Comparison of ENCODE assay signal across 14 mouse cellular contexts in the genomic region with DNA sequence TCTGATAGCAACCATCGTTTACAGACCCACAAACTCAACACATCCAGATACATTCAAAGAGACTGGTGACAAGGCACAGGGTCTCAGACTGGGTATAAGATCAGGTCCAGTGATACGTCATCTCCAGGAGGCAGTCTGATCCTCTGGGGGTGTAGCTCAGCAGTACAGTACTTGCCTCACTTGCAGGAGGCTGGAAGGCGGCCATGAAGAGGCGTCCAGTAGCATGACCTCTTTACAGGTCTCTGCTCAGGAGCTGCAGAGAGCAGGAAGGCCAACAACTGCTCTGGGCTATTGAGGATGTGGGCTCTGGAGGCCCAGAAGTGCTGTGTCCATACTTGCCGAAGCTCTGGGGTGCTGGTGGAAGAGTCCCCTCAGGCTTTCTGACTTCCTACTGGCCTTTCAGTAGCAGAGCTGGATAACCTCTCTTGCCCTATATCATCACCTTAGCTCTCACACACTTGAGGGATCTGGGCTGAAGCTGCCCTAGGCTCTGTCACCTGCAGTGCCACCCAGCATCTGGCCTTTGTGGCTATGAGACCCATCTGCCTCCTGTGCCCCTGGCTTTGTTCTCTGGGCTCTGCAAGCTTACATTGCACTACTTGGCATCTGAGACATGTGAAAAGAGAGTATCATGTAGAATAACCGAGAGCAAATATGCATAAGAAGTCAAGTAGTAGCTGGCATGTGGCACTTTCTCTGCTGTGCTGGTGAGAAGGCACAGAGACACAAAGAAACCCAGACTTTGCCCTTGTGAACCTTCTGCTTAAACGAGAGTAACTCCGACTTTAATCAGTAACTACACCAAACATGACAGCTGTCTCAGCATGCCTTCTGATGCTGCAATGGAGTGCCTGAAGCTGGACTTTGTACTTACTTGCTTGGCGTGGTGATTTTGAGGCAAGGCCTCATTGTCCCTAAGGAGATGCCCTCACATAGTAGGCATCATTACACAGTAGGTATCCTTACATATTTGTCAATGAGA.
DNase-seq lines count a peak whose midpoint lies in the region; ATAC-seq and TF ChIP-seq lines count a peak whose summit lies in the region.
"Had no signal": no experiment of that assay in that cellular context is flagged by ENCODE, and none has a peak within 500 bp of the region (broad histone marks: within the 10 kb centered on the region; RNA-seq: fewer than 3 reads in every experiment).

No protein-coding gene starts in this region.

- no peak for TF ChIP-seq CTCF in kidney, postnatal 0 days (IDR thresholded peaks at IDR 0.05; ENCODE audit: low read depth)
- TF ChIP-seq CTCF in small intestine, adult 2 months (IDR thresholded peaks at IDR 0.05; ENCODE audit: extremely low read depth, insufficient read length, insufficient replicate concordance, low read depth, low read length) = no peak

- H3K36me3 ChIP-seq in embryonic facial prominence, embryonic 10.5 days (replicated peaks) = no peaks in the 10 kb centered on the region
- no peaks in the 10 kb centered on the region for H3K36me3 ChIP-seq in intestine, embryonic 16.5 days (ENCODE audit: control insufficient read depth, insufficient read depth, low read length)
- H3K36me3 ChIP-seq in kidney, postnatal 0 days (ENCODE audit: insufficient read depth, low read length) = no peaks in the 10 kb centered on the region
- H3K36me3 ChIP-seq in small intestine, adult 2 months (ENCODE audit: control insufficient read depth, insufficient read depth, low read length) = no peaks in the 10 kb centered on the region
- H3K36me3 ChIP-seq: stomach, embryonic 15.5 days had no signal

- TF ChIP-seq POLR2A in small intestine, adult 2 months (IDR thresholded peaks at IDR 0.05; ENCODE audit: low read depth, low read length) = no peak

- no peaks in the 10 kb centered on the region for H3K9me3 ChIP-seq in embryonic facial prominence, embryonic 10.5 days
- no peaks in the 10 kb centered on the region for H3K9me3 ChIP-seq in intestine, embryonic 16.5 days (ENCODE audit: control insufficient read depth, low read length)
- H3K9me3 ChIP-seq in kidney, postnatal 0 days (replicated peaks; ENCODE audit: low read length) = no peaks in the 10 kb centered on the region
- H3K9me3 ChIP-seq: stomach, embryonic 15.5 days had no signal

- H3K27ac ChIP-seq in embryonic facial prominence, embryonic 10.5 days (replicated peaks) = peak overlapping the region; percentile 21; the same call in 1 of the 2 replicates
- peak overlapping the region; percentile 33 for H3K27ac ChIP-seq in intestine, embryonic 16.5 days (ENCODE audit: low read length)
- H3K27ac ChIP-seq in kidney, postnatal 0 days = peak overlapping the region; percentile 60
- peak overlapping the region; percentile 39 for H3K27ac ChIP-seq in small intestine, adult 2 months (ENCODE audit: insufficient read depth, low read depth, low read length)
- H3K27ac ChIP-seq: stomach, embryonic 15.5 days had no signal

- H3K4me3 ChIP-seq in embryonic facial prominence, embryonic 10.5 days = no peak overlapping the region
- H3K4me3 ChIP-seq in intestine, embryonic 16.5 days (ENCODE audit: low read length) = no peak overlapping the region
- no peak overlapping the region for H3K4me3 ChIP-seq in kidney, postnatal 0 days (replicated peaks; ENCODE audit: low read depth, low read length)
- no peak overlapping the region for H3K4me3 ChIP-seq in small intestine, adult 2 months (ENCODE audit: low read depth, low read length)
- H3K4me3 ChIP-seq: stomach, embryonic 15.5 days had no signal

- no peaks in the 10 kb centered on the region for H3K27me3 ChIP-seq in embryonic facial prominence, embryonic 10.5 days (replicated peaks; ENCODE audit: low read depth, poor library complexity, severe bottlenecking)
- no peaks in the 10 kb centered on the region for H3K27me3 ChIP-seq in intestine, embryonic 16.5 days (replicated peaks; ENCODE audit: control insufficient read depth, insufficient read depth, low read length)
- H3K27me3 ChIP-seq in kidney, postnatal 0 days (ENCODE audit: insufficient read depth, low read length) = no peaks in the 10 kb centered on the region
- H3K27me3 ChIP-seq in small intestine, adult 2 months (ENCODE audit: control insufficient read depth, insufficient read depth, low read length) = no peaks in the 10 kb centered on the region
- H3K27me3 ChIP-seq: stomach, embryonic 15.5 days had no signal

- no peak overlapping the region for H3K4me2 ChIP-seq in intestine, embryonic 16.5 days (ENCODE audit: low read depth, low read length)
- no peak overlapping the region for H3K4me2 ChIP-seq in kidney, postnatal 0 days (ENCODE audit: low read length)
- H3K4me2 ChIP-seq: heart, embryonic 11.5 days; midbrain, embryonic 11.5 days; stomach, embryonic 15.5 days had no signal

- WGBS in embryonic facial prominence, embryonic 10.5 days = 78% methylated on average over 9 of the region's 9 CpGs
- WGBS in intestine, embryonic 16.5 days = 67% methylated on average over 9 of the region's 9 CpGs
- WGBS in kidney, postnatal 0 days = 64% methylated on average over 9 of the region's 9 CpGs
- 56% methylated on average over 9 of the region's 9 CpGs for WGBS in small intestine, adult 2 months

- peaks cover 18% of the 10 kb centered on the region for H3K4me1 ChIP-seq in embryonic facial prominence, embryonic 10.5 days
- H3K4me1 ChIP-seq in intestine, embryonic 16.5 days (ENCODE audit: control insufficient read depth, insufficient read depth, low read length) = 0 out of 2 replicates have a peak, but pooled peaks cover 7% of the 10 kb centered on the region
- H3K4me1 ChIP-seq in kidney, postnatal 0 days (replicated peaks; ENCODE audit: insufficient read depth, low read length) = peaks cover under 1% of the 10 kb centered on the region; the same call in 1 of the 2 replicates
- peaks cover 15% of the 10 kb centered on the region for H3K4me1 ChIP-seq in small intestine, adult 2 months (ENCODE audit: control insufficient read depth, insufficient read depth, insufficient read length, low read length)
- H3K4me1 ChIP-seq: stomach, embryonic 15.5 days had no signal

- H3K9ac ChIP-seq in intestine, embryonic 16.5 days (ENCODE audit: low read depth, low read length) = no peak overlapping the region
- H3K9ac ChIP-seq in kidney, postnatal 0 days (ENCODE audit: low read depth, low read length) = no peak overlapping the region
- H3K9ac ChIP-seq: forebrain, postnatal 0 days; stomach, embryonic 15.5 days had no signal

- DNase-seq in embryonic facial prominence, embryonic 10.5 days (ENCODE audit: low spot score) = no peak
- peak; percentile 34 for DNase-seq in kidney, postnatal 0 days (ENCODE audit: low spot score)
- DNase-seq in spleen, postnatal 36 days (ENCODE audit: low spot score in 2 of 2) = no peak
- no peak for DNase-seq in ovary, postnatal 36 days (ENCODE audit: low spot score)
- DNase-seq: cerebellum, adult 11-12 months; forebrain, postnatal 0 days; gastrocnemius, postnatal 10 days; lung, postnatal 36 days had no signal

- ATAC-seq in intestine, embryonic 16.5 days = peak; percentile 89
- peak; percentile 70 for ATAC-seq in kidney, postnatal 0 days (replicated peaks; ENCODE audit: low FRiP score, low read depth)
- no peak for ATAC-seq in activated CD4-positive, CD25-positive, alpha-beta regulatory T cell, adult 4 months
- ATAC-seq: forebrain, postnatal 0 days had no signal
